Mouse (Mus musculus) hematopoietic multipotent progenitor cell, adult 10-12 weeks (in vitro differentiated cells): Measurements from ENCODE around the gene Hmgcs1. TPM values are rescaled to one million over a fixed set of nuclear protein-coding genes. Genes with fewer than 3 reads are reported as not detected.

Experiments used
- polyA plus RNA-seq: library from polyadenylated mRNA; stranded (reverse); fragments of >175 nt; gene quantifications from 2 replicates; pipeline ENCODE4 v1.2.3, GENCODE M21; 2012; ENCODE audit warnings: low replicate concordance

Gene Hmgcs1
- polyA plus RNA-seq, result 1.9 and 4.7 TPM in 2 replicates

DNA sequence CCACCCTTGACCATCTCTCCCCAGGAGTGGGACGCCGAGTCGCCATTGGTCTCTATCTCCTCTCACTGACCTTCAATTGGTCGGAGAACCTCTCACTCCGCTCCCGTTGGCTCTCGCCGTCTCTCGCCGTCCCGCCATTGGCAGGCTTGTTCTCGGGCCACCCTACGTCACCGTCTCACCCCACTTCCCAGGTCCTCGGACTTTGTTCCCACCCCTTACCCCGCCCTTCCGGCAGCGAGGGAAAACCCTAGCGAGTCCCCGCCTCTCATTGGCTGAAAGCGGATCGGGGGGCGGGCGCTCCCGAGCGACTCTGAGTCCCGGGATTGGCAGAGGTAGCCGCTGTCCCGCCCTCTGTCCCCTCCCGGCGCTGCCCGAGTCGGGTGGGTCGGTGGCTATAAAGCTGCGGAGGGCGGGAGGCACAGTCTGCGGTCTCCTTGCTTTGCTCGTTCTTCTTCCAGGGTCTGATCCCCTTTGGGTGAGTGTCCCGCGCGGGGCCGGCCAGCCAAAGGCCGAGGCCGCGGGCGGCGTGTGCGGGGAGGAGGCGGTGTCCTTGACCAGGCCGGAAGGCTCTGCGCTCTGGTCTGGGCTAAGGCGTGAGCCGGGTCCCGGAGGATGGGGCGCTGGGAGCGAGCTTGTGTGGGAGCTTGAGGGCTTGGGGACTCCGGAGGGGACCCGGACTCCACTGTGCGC, at the start of gene Hmgcs1:
Hmgcs1 (plus strand) TSS at position 341 of the 690 bp plus-strand sequence.

DNA sequence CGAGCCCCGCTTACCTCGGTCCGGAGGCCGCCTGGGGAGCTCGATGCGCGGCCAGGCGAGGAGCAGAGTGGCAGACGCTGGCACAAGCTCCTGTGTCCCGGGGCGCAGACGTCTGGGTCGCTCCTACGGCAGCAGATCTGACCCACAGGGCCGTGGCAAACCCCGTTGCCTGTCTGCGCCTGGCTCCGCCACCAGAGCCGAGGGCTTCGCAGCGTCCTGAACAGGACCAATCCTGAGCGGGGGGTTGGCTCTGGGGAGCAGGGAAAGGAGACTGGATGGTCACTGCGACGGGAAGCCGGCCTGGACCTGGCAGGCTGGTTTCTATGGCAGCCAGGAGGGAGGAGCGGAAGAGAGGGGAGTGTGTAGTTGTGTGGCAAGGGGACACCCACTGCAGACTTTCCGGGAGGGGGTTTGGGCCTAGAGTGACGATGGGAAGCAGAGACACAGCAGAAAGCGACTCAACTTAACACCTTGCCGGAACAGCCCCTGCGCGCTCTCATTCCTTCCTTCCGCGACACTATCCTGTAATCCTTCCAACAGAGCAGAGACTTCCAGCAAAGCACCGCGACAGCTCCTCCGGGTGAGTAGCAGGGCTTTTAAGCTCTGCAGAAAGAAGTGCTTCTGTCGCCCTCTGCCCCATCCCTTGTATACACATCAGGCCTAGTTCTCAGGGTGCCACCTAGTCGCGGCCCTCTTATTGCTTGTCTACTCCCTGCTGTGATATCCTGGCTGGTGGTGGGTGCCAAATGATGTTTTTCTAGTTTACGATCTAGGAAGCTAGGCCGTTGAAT, 65.7 kb downstream of the Hmgcs1 start, which contains the start of gene Nim1k:
Nim1k (minus strand) TSS at position 202 of the 791 bp plus-strand sequence.

Other genes starting within 250 kb of the Hmgcs1 start
- 8.1 and 18.2 TPM in 2 replicates for gene 4833420G17Rik, start 227.6 kb upstream of the Hmgcs1 start, polyA plus RNA-seq
- gene Tmem267, start 202.3 kb upstream of the Hmgcs1 start, polyA plus RNA-seq, result 1.1 and 1.2 TPM in 2 replicates
- 0.59 and 2.2 TPM in 2 replicates for gene 3110070M22Rik, start 202.0 kb upstream of the Hmgcs1 start, polyA plus RNA-seq
- not detected in 2 replicates for gene Ccl28, start 66.6 kb upstream of the Hmgcs1 start, polyA plus RNA-seq
- gene Nim1k, start 65.5 kb downstream of the Hmgcs1 start, polyA plus RNA-seq, result 0.25 and 0.29 TPM in 2 replicates
- gene Zfp131, start 100.5 kb downstream of the Hmgcs1 start, polyA plus RNA-seq, result 25.1 and 70.8 TPM in 2 replicates
- not detected in 2 replicates for gene AF067063, start 139.8 kb downstream of the Hmgcs1 start, polyA plus RNA-seq
- not detected in 2 replicates for gene D13Ertd608e, start 145.6 kb downstream of the Hmgcs1 start, polyA plus RNA-seq
- gene Tcstv1, start 204.4 kb downstream of the Hmgcs1 start, polyA plus RNA-seq, result not detected in 2 replicates
- not detected in 2 replicates for gene Gm21761, start 238.9 kb downstream of the Hmgcs1 start, polyA plus RNA-seq